Mouse (Mus musculus): ENCODE results near the gene Diras2. TPM values are rescaled to one million over a fixed set of nuclear protein-coding genes. Genes with fewer than 3 reads are reported as not detected.
A peak's percentile ranks its signal among the peaks of the same experiment; 100 is the strongest.

Diras2 gene
- not detected in 2 replicates for total RNA-seq (2014; fragmentation: Nextera tagmentation)
- total RNA-seq (2017): 0.05 and 0.06 TPM in 2 replicates
- not detected in 2 replicates for polyA plus RNA-seq (2012)

DNA sequence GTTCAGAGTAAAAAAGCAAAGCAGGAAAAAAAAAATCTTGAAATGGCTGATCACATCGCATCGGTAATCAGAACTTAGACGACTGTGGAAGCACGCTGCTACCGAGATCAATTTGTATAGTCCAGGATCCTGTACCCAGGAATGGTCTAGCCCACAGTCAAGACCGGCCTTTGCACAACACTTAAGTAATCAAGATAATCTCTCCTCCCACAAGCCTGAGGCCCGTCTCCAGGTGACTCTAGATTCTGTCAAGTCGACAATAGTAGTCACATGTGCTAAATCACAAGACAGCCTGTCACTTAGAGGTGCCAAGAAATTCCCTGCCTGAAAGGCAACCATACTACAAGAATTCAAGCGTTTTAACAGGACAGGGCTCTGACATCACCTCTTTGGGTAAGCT lies at the start of gene Diras2:
Gene Diras2, minus strand, starts transcription at position 159 of the 400 bp plus-strand sequence.
- TF ChIP-seq POLR2AphosphoS5 (IDR thresholded peaks at IDR 0.05; ENCODE audit: insufficient replicate concordance, low read depth, low read length): no peak
- TF ChIP-seq TAL1 (conservative IDR thresholded peaks at IDR 0.05; ENCODE audit: low read depth, low read length): no peak
- TF ChIP-seq CTCF (IDR thresholded peaks at IDR 0.05; ENCODE audit: low read depth, low read length): no peak
- TF ChIP-seq GATA2 (IDR thresholded peaks at IDR 0.05; ENCODE audit: borderline replicate concordance, low read depth, low read length): no peak
- TF ChIP-seq GATA1 (IDR thresholded peaks at IDR 0.05; ENCODE audit: borderline replicate concordance, low read length): no peak
- H3K9me3 ChIP-seq (replicated peaks): peaks cover 66% of the 10 kb centered on the region
- no peaks in the 10 kb centered on the region for H3K4me1 ChIP-seq (ENCODE audit: insufficient read depth, low read depth, low read length)
- peak within 1 kb of the TSS; percentile 20; the same call in 1 of the 2 replicates for H3K4me3 ChIP-seq (ENCODE audit: low read depth, low read length)
- no peaks in the 10 kb centered on the region for H3K36me3 ChIP-seq (replicated peaks)
- no peaks in the 10 kb centered on the region for H3K27me3 ChIP-seq (ENCODE audit: insufficient read depth, low read length)
- no peak for DNase-seq (ENCODE audit: low spot score)
- ATAC-seq (ENCODE audit: extremely low read depth, insufficient number of reproducible peaks, low FRiP score, poor library complexity, severe bottlenecking): no peak

GRCm38 (mm10) chr13:52578776-52579175 lies 47.7 kb upstream of the Diras2 start:
- TF ChIP-seq GATA1 (IDR thresholded peaks at IDR 0.05; ENCODE audit: borderline replicate concordance, low read length) (no peak), TAL1 (conservative IDR thresholded peaks at IDR 0.05; ENCODE audit: low read depth, low read length) (no peak), GATA2 (IDR thresholded peaks at IDR 0.05; ENCODE audit: borderline replicate concordance, low read depth, low read length) (no peak), CTCF (IDR thresholded peaks at IDR 0.05; ENCODE audit: low read depth, low read length) (no peak), POLR2AphosphoS5 (IDR thresholded peaks at IDR 0.05; ENCODE audit: insufficient replicate concordance, low read depth, low read length) (no peak)
- Histone ChIP-seq H3K27me3 (ENCODE audit: insufficient read depth, low read length) (no peaks in the 10 kb centered on the region), H3K4me1 (ENCODE audit: insufficient read depth, low read depth, low read length) (no peaks in the 10 kb centered on the region), H3K4me3 (ENCODE audit: low read depth, low read length) (no peak overlapping the region), H3K9me3 (replicated peaks) (peaks cover 65% of the 10 kb centered on the region), H3K36me3 (replicated peaks) (no peaks in the 10 kb centered on the region)
- ATAC-seq (ENCODE audit: extremely low read depth, insufficient number of reproducible peaks, low FRiP score, poor library complexity, severe bottlenecking) (no peak), DNase-seq (ENCODE audit: low spot score) (no peak)

- H3K4me1 ChIP-seq (ENCODE audit: insufficient read depth, low read depth, low read length): no peaks in the 10 kb centered on the region
- H3K9me3 ChIP-seq (replicated peaks): peaks cover 64% of the 10 kb centered on the region
- no peaks in the 10 kb centered on the region for H3K36me3 ChIP-seq (replicated peaks)
- TF ChIP-seq CTCF (IDR thresholded peaks at IDR 0.05; ENCODE audit: low read depth, low read length) (no peak), POLR2AphosphoS5 (IDR thresholded peaks at IDR 0.05; ENCODE audit: insufficient replicate concordance, low read depth, low read length) (no peak), GATA2 (IDR thresholded peaks at IDR 0.05; ENCODE audit: borderline replicate concordance, low read depth, low read length) (no peak), GATA1 (IDR thresholded peaks at IDR 0.05; ENCODE audit: borderline replicate concordance, low read length) (no peak), TAL1 (conservative IDR thresholded peaks at IDR 0.05; ENCODE audit: low read depth, low read length) (no peak)
- H3K27me3 ChIP-seq (ENCODE audit: insufficient read depth, low read length): no peaks in the 10 kb centered on the region
- no peak for DNase-seq (ENCODE audit: low spot score)
- no peak for ATAC-seq (ENCODE audit: extremely low read depth, insufficient number of reproducible peaks, low FRiP score, poor library complexity, severe bottlenecking)
- H3K4me3 ChIP-seq (ENCODE audit: low read depth, low read length): no peak overlapping the region
These were observed 46.9 kb upstream of the Diras2 start for GRCm38 (mm10) chr13:52577939-52578338.

- Histone ChIP-seq H3K27me3 (ENCODE audit: insufficient read depth, low read length) (no peaks in the 10 kb centered on the region), H3K4me1 (ENCODE audit: insufficient read depth, low read depth, low read length) (no peaks in the 10 kb centered on the region), H3K4me3 (ENCODE audit: low read depth, low read length) (no peak overlapping the region), H3K9me3 (replicated peaks) (peaks cover 64% of the 10 kb centered on the region), H3K36me3 (replicated peaks) (no peaks in the 10 kb centered on the region)
- TF ChIP-seq TAL1 (conservative IDR thresholded peaks at IDR 0.05; ENCODE audit: low read depth, low read length) (no peak), GATA2 (IDR thresholded peaks at IDR 0.05; ENCODE audit: borderline replicate concordance, low read depth, low read length) (no peak), POLR2AphosphoS5 (IDR thresholded peaks at IDR 0.05; ENCODE audit: insufficient replicate concordance, low read depth, low read length) (no peak), CTCF (IDR thresholded peaks at IDR 0.05; ENCODE audit: low read depth, low read length) (no peak), GATA1 (IDR thresholded peaks at IDR 0.05; ENCODE audit: borderline replicate concordance, low read length) (no peak)
- DNase-seq (ENCODE audit: low spot score) (no peak), ATAC-seq (ENCODE audit: extremely low read depth, insufficient number of reproducible peaks, low FRiP score, poor library complexity, severe bottlenecking) (no peak)
These were observed 46.3 kb upstream of the Diras2 start for GRCm38 (mm10) chr13:52577326-52577920.

- no peaks in the 10 kb centered on the region for H3K36me3 ChIP-seq (replicated peaks)
- TF ChIP-seq GATA1 (IDR thresholded peaks at IDR 0.05; ENCODE audit: borderline replicate concordance, low read length) (no peak), TAL1 (conservative IDR thresholded peaks at IDR 0.05; ENCODE audit: low read depth, low read length) (no peak), GATA2 (IDR thresholded peaks at IDR 0.05; ENCODE audit: borderline replicate concordance, low read depth, low read length) (no peak)
- no peaks in the 10 kb centered on the region for H3K27me3 ChIP-seq (ENCODE audit: insufficient read depth, low read length)
- no peaks in the 10 kb centered on the region for H3K4me1 ChIP-seq (ENCODE audit: insufficient read depth, low read depth, low read length)
- peaks cover 68% of the 10 kb centered on the region for H3K9me3 ChIP-seq (replicated peaks)
- no peak overlapping the region for H3K4me3 ChIP-seq (ENCODE audit: low read depth, low read length)
- ATAC-seq (ENCODE audit: extremely low read depth, insufficient number of reproducible peaks, low FRiP score, poor library complexity, severe bottlenecking): no peak
- DNase-seq (ENCODE audit: low spot score): no peak
These were observed 45.8 kb upstream of the Diras2 start for GRCm38 (mm10) chr13:52576841-52577240.

DNA sequence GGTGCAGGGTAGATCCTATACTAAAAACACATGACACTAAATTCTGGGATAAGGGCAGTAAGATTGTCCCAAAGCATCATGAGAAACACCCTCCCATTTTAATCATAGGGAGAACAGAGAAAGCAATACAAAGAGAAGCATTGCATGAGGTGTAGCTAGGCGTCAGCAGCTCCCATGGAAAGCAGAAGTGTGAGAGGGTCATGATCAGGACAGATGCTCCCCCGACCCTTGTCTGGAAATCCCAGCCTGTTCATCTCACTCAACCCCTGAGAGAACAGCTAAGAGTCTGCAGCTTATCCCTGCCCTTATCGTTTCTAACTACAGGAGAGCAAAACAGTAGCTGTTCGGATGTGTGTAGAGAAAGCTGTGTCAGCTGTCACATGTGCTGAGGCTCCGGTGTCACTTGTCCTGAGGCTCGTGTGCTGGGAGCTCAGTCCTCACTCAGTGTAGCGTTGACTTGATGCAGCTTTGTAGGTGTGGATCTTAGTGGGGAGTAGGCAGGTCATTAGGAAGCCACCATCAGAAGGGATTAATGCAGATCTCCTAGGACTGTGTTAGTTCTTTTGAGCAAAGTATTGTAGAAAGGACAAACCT lies 45.0 kb upstream of the Diras2 start:
- peaks cover 70% of the 10 kb centered on the region for H3K9me3 ChIP-seq (replicated peaks)
- ATAC-seq (ENCODE audit: extremely low read depth, insufficient number of reproducible peaks, low FRiP score, poor library complexity, severe bottlenecking) (no peak), DNase-seq (ENCODE audit: low spot score) (no peak)
- H3K4me1 ChIP-seq (ENCODE audit: insufficient read depth, low read depth, low read length): no peaks in the 10 kb centered on the region
- no peak overlapping the region for H3K4me3 ChIP-seq (ENCODE audit: low read depth, low read length)
- TF ChIP-seq POLR2AphosphoS5 (IDR thresholded peaks at IDR 0.05; ENCODE audit: insufficient replicate concordance, low read depth, low read length) (no peak), GATA2 (IDR thresholded peaks at IDR 0.05; ENCODE audit: borderline replicate concordance, low read depth, low read length) (no peak), CTCF (IDR thresholded peaks at IDR 0.05; ENCODE audit: low read depth, low read length) (no peak)
- no peaks in the 10 kb centered on the region for H3K27me3 ChIP-seq (ENCODE audit: insufficient read depth, low read length)
- H3K36me3 ChIP-seq (replicated peaks): no peaks in the 10 kb centered on the region
